ENCODE assay signal across 22 mouse cellular contexts in genomic region chr5:4474255-4474654, GRCm38 (mm10).
DNase-seq lines count a peak whose midpoint lies in the region; ATAC-seq lines count a peak whose summit lies in the region.
"Had no signal": no experiment of that assay in that cellular context is flagged by ENCODE, and none has a peak within 500 bp of the region (broad histone marks: within the 10 kb centered on the region; RNA-seq: fewer than 3 reads in every experiment).

No protein-coding gene starts in this region.

- H3K9ac ChIP-seq in midbrain, embryonic 11.5 days (ENCODE audit: low read length) = no peak overlapping the region
- H3K9ac ChIP-seq in midbrain, embryonic 16.5 days (ENCODE audit: low read depth, low read length) = no peak overlapping the region
- H3K9ac ChIP-seq in forebrain, embryonic 16.5 days (replicated peaks; ENCODE audit: low read depth, low read length) = no peak overlapping the region
- H3K9ac ChIP-seq: embryonic facial prominence, embryonic 13.5 days; embryonic facial prominence, embryonic 15.5 days; forebrain, embryonic 12.5 days; forebrain, embryonic 15.5 days had no signal

- no peak overlapping the region for H3K4me2 ChIP-seq in midbrain, embryonic 11.5 days
- H3K4me2 ChIP-seq in midbrain, embryonic 16.5 days (ENCODE audit: low read length) = no peak overlapping the region
- no peak overlapping the region for H3K4me2 ChIP-seq in forebrain, embryonic 16.5 days (ENCODE audit: low read length)
- H3K4me2 ChIP-seq: embryonic facial prominence, embryonic 13.5 days; embryonic facial prominence, embryonic 15.5 days; forebrain, embryonic 12.5 days; forebrain, embryonic 15.5 days had no signal

- ATAC-seq in midbrain, embryonic 11.5 days (ENCODE audit: low FRiP score) = no peak
- ATAC-seq in midbrain, embryonic 16.5 days = no peak
- peak; percentile 44 for ATAC-seq in granulocyte monocyte progenitor cell, adult 5-6 weeks (replicated peaks; ENCODE audit: poor library complexity, severe bottlenecking)
- ATAC-seq in megakaryocyte, adult 5-6 weeks (ENCODE audit: poor library complexity, severe bottlenecking) = peak; percentile 49
- no peak for ATAC-seq in frontal cortex, adult (ENCODE audit: low TSS enrichment)
- ATAC-seq in forebrain, embryonic 16.5 days = no peak
- ATAC-seq: forebrain, embryonic 15.5 days had no signal

- no peak overlapping the region for H3K4me3 ChIP-seq in midbrain, embryonic 11.5 days (ENCODE audit: low read depth, low read length)
- no peak overlapping the region for H3K4me3 ChIP-seq in midbrain, embryonic 16.5 days (ENCODE audit: low read depth, low read length)
- no peak overlapping the region for H3K4me3 ChIP-seq in forebrain, embryonic 16.5 days (replicated peaks; ENCODE audit: low read length)
- H3K4me3 ChIP-seq: embryonic facial prominence, embryonic 13.5 days; embryonic facial prominence, embryonic 15.5 days; erythroblast, embryonic 14.5 days; forebrain, embryonic 10.5 days; forebrain, embryonic 12.5 days; forebrain, embryonic 15.5 days had no signal

- H3K36me3 ChIP-seq in midbrain, embryonic 11.5 days (ENCODE audit: control insufficient read depth, insufficient read depth, low read length) = no peaks in the 10 kb centered on the region
- no peaks in the 10 kb centered on the region for H3K36me3 ChIP-seq in midbrain, embryonic 16.5 days (ENCODE audit: control insufficient read depth, insufficient read depth, low read length)
- H3K36me3 ChIP-seq in forebrain, embryonic 16.5 days (ENCODE audit: control insufficient read depth, insufficient read depth) = no peaks in the 10 kb centered on the region
- H3K36me3 ChIP-seq: embryonic facial prominence, embryonic 13.5 days; embryonic facial prominence, embryonic 15.5 days; forebrain, embryonic 10.5 days; forebrain, embryonic 12.5 days; forebrain, embryonic 15.5 days had no signal

- H3K27me3 ChIP-seq in midbrain, embryonic 11.5 days (ENCODE audit: control insufficient read depth, insufficient read depth, low read length) = no peaks in the 10 kb centered on the region
- H3K27me3 ChIP-seq in midbrain, embryonic 16.5 days (ENCODE audit: control insufficient read depth, insufficient read depth, low read depth, low read length) = no peaks in the 10 kb centered on the region
- H3K27me3 ChIP-seq in forebrain, embryonic 16.5 days (replicated peaks; ENCODE audit: control insufficient read depth, insufficient read depth, low read length) = no peaks in the 10 kb centered on the region
- H3K27me3 ChIP-seq: embryonic facial prominence, embryonic 13.5 days; embryonic facial prominence, embryonic 15.5 days; forebrain, embryonic 12.5 days; forebrain, embryonic 15.5 days had no signal

- no peaks in the 10 kb centered on the region for H3K9me3 ChIP-seq in midbrain, embryonic 11.5 days (ENCODE audit: control insufficient read depth, low read length)
- H3K9me3 ChIP-seq in midbrain, embryonic 16.5 days (replicated peaks; ENCODE audit: control insufficient read depth, low read length, poor library complexity, severe bottlenecking) = no peaks in the 10 kb centered on the region
- H3K9me3 ChIP-seq in forebrain, embryonic 16.5 days (ENCODE audit: control insufficient read depth, low read length) = no peaks in the 10 kb centered on the region
- H3K9me3 ChIP-seq: embryonic facial prominence, embryonic 13.5 days; embryonic facial prominence, embryonic 15.5 days; forebrain, embryonic 10.5 days; forebrain, embryonic 12.5 days; forebrain, embryonic 15.5 days had no signal

- no peaks in the 10 kb centered on the region for H3K4me1 ChIP-seq in midbrain, embryonic 11.5 days (ENCODE audit: control insufficient read depth, insufficient read depth, low read length)
- no peaks in the 10 kb centered on the region for H3K4me1 ChIP-seq in midbrain, embryonic 16.5 days (ENCODE audit: control insufficient read depth, insufficient read depth, low read length)
- no peaks in the 10 kb centered on the region for H3K4me1 ChIP-seq in forebrain, embryonic 16.5 days (replicated peaks; ENCODE audit: control insufficient read depth, insufficient read depth, low read length)
- H3K4me1 ChIP-seq: embryonic facial prominence, embryonic 13.5 days; embryonic facial prominence, embryonic 15.5 days; forebrain, embryonic 12.5 days; forebrain, embryonic 15.5 days had no signal

- H3K27ac ChIP-seq in midbrain, embryonic 11.5 days (ENCODE audit: low read depth, low read length) = no peak overlapping the region
- no peak overlapping the region for H3K27ac ChIP-seq in midbrain, embryonic 16.5 days (ENCODE audit: low read length)
- no peak overlapping the region for H3K27ac ChIP-seq in forebrain, embryonic 16.5 days (ENCODE audit: low read length)
- H3K27ac ChIP-seq: embryonic facial prominence, embryonic 13.5 days; embryonic facial prominence, embryonic 15.5 days; forebrain, embryonic 10.5 days; forebrain, embryonic 12.5 days; forebrain, embryonic 15.5 days had no signal

- peak; percentile 53 for DNase-seq in midbrain, embryonic 11.5 days (ENCODE audit: low spot score, missing footprints)
- DNase-seq in adrenal gland, adult 18-20 months (ENCODE audit: low spot score in 2 of 2) = no peak
- DNase-seq: adrenal gland, adult 8-10 months; adrenal gland, postnatal 14 days; adrenal gland, postnatal 36 days; cerebellum, adult 11-12 months; cerebellum, adult 2 months; cerebellum, adult 9-10 months; cerebellum, postnatal 10 days; cerebellum, postnatal 25 days; embryo, embryonic 11 days had no signal

- WGBS in midbrain, embryonic 11.5 days = 90% methylated on average over 2 of the region's 2 CpGs
- 86% methylated on average over 2 of the region's 2 CpGs for WGBS in midbrain, embryonic 16.5 days
- WGBS in forebrain, embryonic 16.5 days = 90% methylated on average over 2 of the region's 2 CpGs

Comparison
In these comparisons a context has a peak if more than half of its experiments do, and no peak if none do; other contexts are left out.
1. ATAC-seq: peak in granulocyte monocyte progenitor cell, adult 5-6 weeks (single experiment) and megakaryocyte, adult 5-6 weeks (single experiment); none in midbrain, embryonic 11.5 days (single experiment), midbrain, embryonic 16.5 days (single experiment), frontal cortex, adult (single experiment) and forebrain, embryonic 16.5 days (single experiment).